Mouse (Mus musculus) myocyte (in vitro differentiated cells): ENCODE measurements at regions not wholly inside any gene's neighbourhood (a gene's known extent, or its start where the extent isn't known, plus 50 kb on each side); places are given as distances from the start of the nearest gene placed in this dataset.

Experiments used
- H3K27me3 ChIP-seq: one replicate; pipeline ENCODE4 v1.6.1; 2011; ENCODE audit not compliant: control insufficient read depth, insufficient read depth, insufficient read length
- H3K36me3 ChIP-seq: one replicate; pipeline ENCODE4 v1.6.1; 2011; ENCODE audit not compliant: control insufficient read depth, insufficient read depth
- H3K4me2 ChIP-seq: one replicate; pipeline ENCODE4 v1.6.1; 2011; ENCODE audit warnings: low read depth, control low read depth
- H3K4me3 ChIP-seq: one replicate; pipeline ENCODE4 v1.5.1; 2011; ENCODE audit warnings: mild to moderate bottlenecking, control low read depth, moderate library complexity
- H3K79me2 ChIP-seq: one replicate; pipeline ENCODE4 v1.6.1; 2011; ENCODE audit not compliant: control insufficient read depth, insufficient read depth
- H3ac ChIP-seq: one replicate; pipeline ENCODE4 v1.6.1; 2011; ENCODE audit not compliant: control insufficient read depth, insufficient read length
- CEBPB ChIP-seq: IDR thresholded peaks from 2 replicates; pipeline ENCODE4 v1.6.1; 2011; ENCODE audit warnings: mild to moderate bottlenecking, moderate library complexity; ENCODE audit not compliant: poor library complexity, insufficient read depth, severe bottlenecking
- E2F4 ChIP-seq: IDR thresholded peaks from one replicate; pipeline ENCODE4 v1.6.1; 2011; ENCODE audit warnings: mild to moderate bottlenecking, control low read depth, moderate library complexity; ENCODE audit not compliant: insufficient read depth
- MAX ChIP-seq: IDR thresholded peaks from one replicate; pipeline ENCODE4 v1.6.1; 2011; ENCODE audit warnings: low read depth, mild to moderate bottlenecking, control low read depth
- MYOD1 ChIP-seq, 3 experiments: IDR thresholded peaks; one replicate each; pipeline ENCODE4 v1.6.1; 2011; ENCODE audit warnings: control low read depth in 2 of 3, low read depth in 2 of 3, mild to moderate bottlenecking in 2 of 3, moderate library complexity in 1 of 3; ENCODE audit not compliant: insufficient read length in 2 of 3, control insufficient read depth in 1 of 3
- MYOG ChIP-seq, 3 experiments: IDR thresholded peaks; one replicate each; pipeline ENCODE4 v1.6.1; 2011; ENCODE audit warnings: control low read depth in 2 of 3, low read depth in 2 of 3, mild to moderate bottlenecking in 2 of 3; ENCODE audit not compliant: insufficient read length in 2 of 3, control insufficient read depth in 1 of 3, insufficient read depth in 1 of 3
- POLR2A ChIP-seq: IDR thresholded peaks from one replicate; pipeline ENCODE4 v1.6.1; 2011; ENCODE audit warnings: low read depth, mild to moderate bottlenecking, control low read depth, moderate library complexity; ENCODE audit not compliant: insufficient read length
- POLR2AphosphoS2 ChIP-seq: IDR thresholded peaks from one replicate; pipeline ENCODE4 v1.6.1; 2011; ENCODE audit warnings: low read depth, control low read depth; ENCODE audit not compliant: insufficient read length
- REST ChIP-seq: IDR thresholded peaks from one replicate; pipeline ENCODE4 v1.6.1; 2011; ENCODE audit warnings: mild to moderate bottlenecking, control low read depth, moderate library complexity; ENCODE audit not compliant: insufficient read depth, insufficient read length
- SRF ChIP-seq: IDR thresholded peaks from one replicate; pipeline ENCODE4 v1.6.1; 2011; ENCODE audit warnings: low read depth; ENCODE audit not compliant: control insufficient read depth, insufficient read length
- TCF12 ChIP-seq: IDR thresholded peaks from one replicate; pipeline ENCODE4 v1.6.1; 2011; ENCODE audit warnings: mild to moderate bottlenecking, control low read depth; ENCODE audit not compliant: poor library complexity, insufficient read depth, severe bottlenecking
- TCF3 ChIP-seq: IDR thresholded peaks from one replicate; pipeline ENCODE4 v1.6.1; 2011; ENCODE audit warnings: low read depth, control low read depth; ENCODE audit not compliant: insufficient read length
- USF1 ChIP-seq: IDR thresholded peaks from one replicate; pipeline ENCODE4 v1.6.1; 2011; ENCODE audit warnings: low read depth, mild to moderate bottlenecking, control low read depth, moderate library complexity

GRCm38 (mm10) chr2:75315341-75315740, 343.7 kb upstream of the Hnrnpa3 start:
- no peaks in the 10 kb centered on the region for H3K36me3 ChIP-seq
- H3K79me2 ChIP-seq, result no peaks in the 10 kb centered on the region
- H3K4me2 ChIP-seq, result no peak overlapping the region
- no peak overlapping the region for H3ac ChIP-seq
- H3K27me3 ChIP-seq, result peaks cover 21% of the 10 kb centered on the region
- TF ChIP-seq SRF (no peak), MYOG (IDR thresholded peaks at IDR 0.05; ENCODE audit: control insufficient read depth in 1 of 3, insufficient read depth in 1 of 3, insufficient read length in 2 of 3, low read depth in 2 of 3) (no peak), TCF3 (no peak), CEBPB (no peak), E2F4 (no peak), POLR2A (no peak), MYOD1 (IDR thresholded peaks at IDR 0.05; ENCODE audit: control insufficient read depth in 1 of 3, insufficient read length in 2 of 3, low read depth in 2 of 3) (no peak), USF1 (no peak), TCF12 (no peak), POLR2AphosphoS2 (no peak), MAX (no peak), REST (no peak)
- H3K4me3 ChIP-seq, result no peak overlapping the region

DNA sequence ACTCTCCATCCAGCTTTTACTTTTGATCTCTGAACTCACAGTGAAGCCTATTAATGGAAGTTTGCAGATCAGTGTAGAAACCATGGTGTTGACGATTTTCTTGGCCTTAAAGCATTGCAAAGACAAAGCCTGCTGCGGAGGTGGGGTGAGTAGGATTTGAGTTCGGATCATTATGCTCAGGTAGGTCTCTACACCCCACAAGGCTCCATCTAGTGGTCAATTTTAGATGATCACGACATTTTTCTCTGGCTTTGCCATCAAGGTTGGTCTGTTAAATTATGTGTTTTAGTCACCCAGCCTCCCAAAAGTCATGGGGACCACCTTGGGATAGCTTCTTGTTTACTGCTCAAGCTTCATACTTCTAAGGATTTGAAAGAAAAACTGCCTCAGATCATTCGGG, 340.9 kb upstream of the Hnrnpa3 start:
- Histone ChIP-seq H3K36me3 (no peaks in the 10 kb centered on the region), H3ac (no peak overlapping the region), H3K4me3 (no peak overlapping the region), H3K4me2 (no peak overlapping the region), H3K27me3 (peaks cover 16% of the 10 kb centered on the region), H3K79me2 (no peaks in the 10 kb centered on the region)
- TF ChIP-seq POLR2AphosphoS2 (no peak), POLR2A (no peak), MYOG (IDR thresholded peaks at IDR 0.05; ENCODE audit: control insufficient read depth in 1 of 3, insufficient read depth in 1 of 3, insufficient read length in 2 of 3, low read depth in 2 of 3) (no peak)

DNA sequence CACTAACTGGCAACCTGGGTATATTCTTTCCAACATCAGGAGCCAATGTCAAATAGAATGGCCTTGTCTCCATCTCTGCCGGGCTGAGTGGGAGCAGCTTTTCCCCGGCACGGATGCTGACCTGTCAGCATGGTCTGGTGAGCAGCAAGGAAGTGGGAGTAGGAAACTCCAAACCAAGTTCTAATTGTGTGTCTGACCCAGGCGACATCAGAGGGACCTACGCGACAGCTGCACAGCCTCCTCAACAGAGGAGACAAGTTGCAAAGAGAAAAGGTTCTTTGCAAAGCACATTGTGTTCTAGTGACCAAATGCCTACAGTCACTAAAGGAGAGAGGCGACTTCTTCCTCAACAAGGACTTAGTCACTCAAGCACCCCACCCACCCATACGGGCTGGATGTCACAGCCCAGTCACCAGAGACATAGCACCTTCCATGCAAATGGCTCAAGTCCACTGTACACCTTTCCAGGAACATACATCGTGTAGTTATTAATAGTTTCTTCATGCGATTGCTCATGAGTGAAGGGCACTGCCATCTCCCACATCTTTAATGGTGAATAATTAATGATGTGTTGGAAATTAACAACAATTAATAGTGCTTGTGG, 334.8 kb upstream of the Hnrnpa3 start:
- Histone ChIP-seq H3K79me2 (no peaks in the 10 kb centered on the region), H3K4me2 (no peak overlapping the region), H3K27me3 (peaks cover 4% of the 10 kb centered on the region), H3K36me3 (no peaks in the 10 kb centered on the region), H3ac (no peak overlapping the region), H3K4me3 (no peak overlapping the region)
- TF ChIP-seq SRF (no peak), POLR2AphosphoS2 (no peak), REST (no peak), E2F4 (no peak), USF1 (no peak), TCF12 (no peak), TCF3 (no peak)

DNA sequence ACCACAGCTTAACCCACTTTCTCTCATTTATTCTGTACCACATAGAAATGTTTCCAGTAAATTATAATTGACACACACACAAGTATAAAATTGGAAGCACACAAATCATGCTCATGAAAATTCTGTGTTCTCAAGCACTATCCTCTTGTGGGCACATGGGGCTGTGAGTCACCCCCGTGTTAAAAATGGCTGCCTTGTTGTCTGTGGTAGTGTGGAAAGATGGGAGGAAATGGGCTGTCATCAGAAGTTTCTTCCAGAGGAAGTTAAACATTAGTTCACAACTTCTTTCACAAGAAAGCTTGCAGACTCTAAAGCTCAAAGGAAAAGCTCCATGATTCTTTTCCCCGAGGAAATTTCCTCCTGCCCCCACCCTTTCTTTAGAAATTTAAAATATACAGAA, 329.5 kb upstream of the Hnrnpa3 start:
- Histone ChIP-seq H3K27me3 (no peaks in the 10 kb centered on the region), H3K79me2 (no peaks in the 10 kb centered on the region), H3K4me3 (no peak overlapping the region), H3K4me2 (no peak overlapping the region), H3ac (no peak overlapping the region), H3K36me3 (no peaks in the 10 kb centered on the region)
- TF ChIP-seq TCF12, result no peak
- TF ChIP-seq MYOD1 (IDR thresholded peaks at IDR 0.05; ENCODE audit: control insufficient read depth in 1 of 3, insufficient read length in 2 of 3, low read depth in 2 of 3), result no peak
- TF ChIP-seq MYOG (IDR thresholded peaks at IDR 0.05; ENCODE audit: control insufficient read depth in 1 of 3, insufficient read depth in 1 of 3, insufficient read length in 2 of 3, low read depth in 2 of 3), result no peak
- no peak for TF ChIP-seq SRF
- TF ChIP-seq USF1, result no peak
- TF ChIP-seq POLR2A, result no peak
- no peak for TF ChIP-seq MAX
- no peak for TF ChIP-seq TCF3
- no peak for TF ChIP-seq E2F4
- no peak for TF ChIP-seq POLR2AphosphoS2
- no peak for TF ChIP-seq REST
- no peak for TF ChIP-seq CEBPB

DNA sequence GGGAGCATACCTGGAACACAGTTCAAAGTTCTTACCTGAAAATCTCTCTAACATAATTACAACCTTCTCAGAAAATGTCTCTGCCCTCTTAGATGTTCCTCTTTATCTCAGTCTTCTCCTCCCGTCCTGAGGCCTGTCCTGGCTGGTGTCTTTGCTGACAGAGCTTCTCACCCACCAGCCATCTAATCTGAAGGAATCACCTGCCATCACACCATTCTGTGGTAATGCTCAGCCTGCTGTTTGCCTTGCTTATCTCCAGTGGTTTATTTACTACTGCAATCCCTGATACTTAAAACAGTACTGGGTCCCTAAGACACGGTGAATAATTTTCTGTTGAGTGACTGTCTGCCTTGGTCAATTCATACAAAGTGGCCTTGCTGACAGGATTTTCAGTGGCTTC, 317.8 kb upstream of the Hnrnpa3 start:
- H3K4me2 ChIP-seq, result no peak overlapping the region
- no peaks in the 10 kb centered on the region for H3K36me3 ChIP-seq
- H3ac ChIP-seq, result no peak overlapping the region
- H3K4me3 ChIP-seq, result no peak overlapping the region
- H3K79me2 ChIP-seq, result no peaks in the 10 kb centered on the region
- H3K27me3 ChIP-seq, result no peaks in the 10 kb centered on the region
- no peak for TF ChIP-seq POLR2AphosphoS2
- no peak for TF ChIP-seq USF1
- no peak for TF ChIP-seq SRF
- no peak for TF ChIP-seq TCF3
- TF ChIP-seq CEBPB, result no peak
- TF ChIP-seq MYOD1 (IDR thresholded peaks at IDR 0.05; ENCODE audit: control insufficient read depth in 1 of 3, insufficient read length in 2 of 3, low read depth in 2 of 3), result no peak
- no peak for TF ChIP-seq MAX
- TF ChIP-seq E2F4, result no peak
- no peak for TF ChIP-seq TCF12
